In genomic region chr11:44172478-44172877, GRCm38 (mm10) we compare ENCODE assay signal across 24 mouse cellular contexts.
DNase-seq lines count a peak whose midpoint lies in the region; ATAC-seq lines count a peak whose summit lies in the region.
"Had no signal": no experiment of that assay in that cellular context is flagged by ENCODE, and none has a peak within 500 bp of the region (broad histone marks: within the 10 kb centered on the region; RNA-seq: fewer than 3 reads in every experiment).

No protein-coding gene starts in this region.

- H3K4me3 ChIP-seq in forebrain, embryonic 16.5 days (replicated peaks; ENCODE audit: low read length) = no peak overlapping the region
- H3K4me3 ChIP-seq: embryonic facial prominence, embryonic 10.5 days; forebrain, embryonic 12.5 days; heart, adult 2 months; left cerebral cortex, adult 2 months; limb, embryonic 12.5 days; liver, embryonic 12.5 days; stomach, embryonic 15.5 days had no signal

- peak; percentile 42 to 61 for DNase-seq in heart, adult 18-20 months
- no peak for DNase-seq in heart, postnatal 25 days (ENCODE audit: low spot score)
- DNase-seq in 3T3-L1 (ENCODE audit: low read depth, low spot score) = peak; percentile 21
- peak; percentile 28 for DNase-seq in brain, adult 2 months (ENCODE audit: low read depth, low spot score)
- DNase-seq in lung, postnatal 10 days = peak; percentile 49
- DNase-seq in thymus, postnatal 14 days = no peak
- DNase-seq in spleen, postnatal 14 days (ENCODE audit: low spot score in 2 of 2) = no peak
- DNase-seq: adrenal gland, adult 8-10 months; B cell, adult 2 months; cerebellum, adult 11 months; kidney, postnatal 36 days; layer of hippocampus, adult 9-11 months; thymus, adult 18-20 months had no signal

- H3K27me3 ChIP-seq in forebrain, embryonic 16.5 days (replicated peaks; ENCODE audit: control insufficient read depth, insufficient read depth, low read length) = no peaks in the 10 kb centered on the region
- H3K27me3 ChIP-seq: forebrain, embryonic 12.5 days; limb, embryonic 12.5 days; liver, embryonic 12.5 days; stomach, embryonic 15.5 days had no signal

- no peaks in the 10 kb centered on the region for H3K9me3 ChIP-seq in forebrain, embryonic 16.5 days (ENCODE audit: control insufficient read depth, low read length)
- H3K9me3 ChIP-seq: embryonic facial prominence, embryonic 10.5 days; forebrain, embryonic 12.5 days; limb, embryonic 12.5 days; liver, embryonic 12.5 days; stomach, embryonic 15.5 days had no signal

- intact Hi-C loops in heart, postnatal 25 days (cut with DNase I) = no loop called here

- no peak overlapping the region for H3K27ac ChIP-seq in forebrain, embryonic 16.5 days (ENCODE audit: low read length)
- H3K27ac ChIP-seq: embryonic facial prominence, embryonic 10.5 days; forebrain, embryonic 12.5 days; heart, adult 2 months; hindbrain, embryonic 14.5 days; left cerebral cortex, adult 2 months; limb, embryonic 12.5 days; liver, embryonic 12.5 days; macrophage; stomach, embryonic 15.5 days had no signal

- no peak overlapping the region for H3K4me2 ChIP-seq in forebrain, embryonic 16.5 days (ENCODE audit: low read length)
- H3K4me2 ChIP-seq: forebrain, embryonic 12.5 days; hindbrain, embryonic 14.5 days; limb, embryonic 12.5 days; liver, embryonic 12.5 days; midbrain, embryonic 11.5 days; stomach, embryonic 15.5 days had no signal

- WGBS in forebrain, embryonic 16.5 days = 89% methylated on average over 4 of the region's 4 CpGs

- no peak overlapping the region for H3K9ac ChIP-seq in forebrain, embryonic 16.5 days (replicated peaks; ENCODE audit: low read depth, low read length)
- H3K9ac ChIP-seq: forebrain, embryonic 12.5 days; hindbrain, embryonic 14.5 days; limb, embryonic 12.5 days; liver, embryonic 12.5 days; stomach, embryonic 15.5 days had no signal

- H3K4me1 ChIP-seq in forebrain, embryonic 16.5 days (replicated peaks; ENCODE audit: control insufficient read depth, insufficient read depth, low read length) = no peaks in the 10 kb centered on the region
- H3K4me1 ChIP-seq: embryonic facial prominence, embryonic 10.5 days; forebrain, embryonic 12.5 days; limb, embryonic 12.5 days; liver, embryonic 12.5 days; stomach, embryonic 15.5 days had no signal

- ATAC-seq in forebrain, embryonic 16.5 days = no peak
- ATAC-seq: liver, embryonic 12.5 days had no signal

- H3K36me3 ChIP-seq in forebrain, embryonic 16.5 days (ENCODE audit: control insufficient read depth, insufficient read depth) = no peaks in the 10 kb centered on the region
- H3K36me3 ChIP-seq: embryonic facial prominence, embryonic 10.5 days; forebrain, embryonic 12.5 days; limb, embryonic 12.5 days; liver, embryonic 12.5 days; stomach, embryonic 15.5 days had no signal

Comparison
In these comparisons a context has a peak if more than half of its experiments do, and no peak if none do; other contexts are left out.
1. DNase-seq: peak in heart, adult 18-20 months (2 of 2), 3T3-L1 (single experiment), brain, adult 2 months (single experiment) and lung, postnatal 10 days (single experiment); none in heart, postnatal 25 days (single experiment), thymus, postnatal 14 days (single experiment) and spleen, postnatal 14 days (0 of 2).